Mouse (Mus musculus): ENCODE measurements around the gene Slfn1. TPM values are rescaled to one million over a fixed set of nuclear protein-coding genes. Genes with fewer than 3 reads are reported as not detected.
"Not testable (repeated sequence)": the region's sequence is repeated elsewhere in the genome, so short reads cannot be mapped to it uniquely, and the experiment has no call there.

Slfn1 gene
- total RNA-seq (2021) = not detected in 2 replicates
- long read RNA-seq = 0 reads

DNA sequence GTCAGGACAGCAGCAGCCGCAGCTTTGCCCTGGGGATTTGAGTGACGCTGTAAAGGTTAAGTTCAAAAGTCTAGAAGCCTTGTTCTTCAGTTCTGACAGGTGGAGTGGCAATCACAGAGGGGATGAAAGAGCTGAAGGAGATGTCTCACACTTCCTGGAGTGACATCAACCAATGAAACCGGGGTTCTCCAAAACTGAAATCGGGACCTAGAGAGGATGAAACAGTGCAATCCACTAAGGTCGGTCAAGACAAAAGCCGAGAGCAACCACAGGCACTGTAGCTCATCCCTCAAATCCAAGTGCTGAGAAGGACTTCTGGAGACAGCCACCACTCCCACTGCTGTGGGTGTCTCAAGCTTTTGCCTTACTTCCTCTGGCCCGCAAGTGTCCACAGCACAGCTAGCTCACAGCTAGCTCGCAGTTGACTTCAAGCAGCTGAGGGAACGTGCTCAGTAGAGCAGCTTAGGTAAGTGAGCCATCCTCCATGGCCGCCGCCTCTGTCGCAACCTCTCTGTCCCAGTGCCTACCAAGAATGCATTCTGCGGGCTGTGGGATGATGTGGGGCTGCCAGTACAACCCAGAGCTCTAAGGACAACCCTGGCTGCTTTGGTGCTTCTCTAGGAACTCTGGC is at the start of gene Slfn1:
Slfn1 (plus strand) TSS at position 253 of the 631 bp plus-strand sequence.
- DNase-seq = no peak

DNA sequence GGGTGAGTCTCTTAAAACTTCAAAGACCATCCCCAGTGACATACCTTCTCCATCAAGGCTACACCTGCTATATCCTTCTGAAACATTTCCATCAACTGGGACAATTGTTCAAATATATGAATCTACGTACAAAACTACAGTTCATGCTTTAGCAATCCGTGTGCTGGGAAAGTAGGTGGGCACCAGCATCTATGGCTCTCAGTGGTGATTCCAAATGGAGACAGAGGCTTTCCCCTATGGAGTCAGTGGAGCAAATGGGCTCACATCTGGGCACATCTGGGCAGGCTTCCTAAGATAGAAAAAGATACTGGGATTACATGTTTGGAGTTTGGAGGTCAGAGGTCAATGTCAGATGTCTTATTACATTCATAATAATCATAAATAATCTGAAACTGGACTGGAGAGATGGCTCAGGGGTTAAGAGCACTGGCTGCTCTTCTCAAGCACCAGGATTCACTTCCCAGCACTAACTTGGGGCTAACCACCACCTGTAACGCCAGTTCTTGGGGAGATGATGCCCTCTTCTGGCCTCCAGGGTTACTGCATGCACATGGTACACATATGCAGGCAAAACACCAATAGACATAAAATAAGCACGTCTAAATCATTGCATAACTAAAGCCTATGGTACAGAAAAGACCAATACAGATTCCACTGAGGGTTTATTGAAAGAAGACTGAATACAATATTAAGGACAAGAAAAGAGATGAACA is 48.5 kb upstream of the Slfn1 start:
- DNase-seq = no peak

DNA sequence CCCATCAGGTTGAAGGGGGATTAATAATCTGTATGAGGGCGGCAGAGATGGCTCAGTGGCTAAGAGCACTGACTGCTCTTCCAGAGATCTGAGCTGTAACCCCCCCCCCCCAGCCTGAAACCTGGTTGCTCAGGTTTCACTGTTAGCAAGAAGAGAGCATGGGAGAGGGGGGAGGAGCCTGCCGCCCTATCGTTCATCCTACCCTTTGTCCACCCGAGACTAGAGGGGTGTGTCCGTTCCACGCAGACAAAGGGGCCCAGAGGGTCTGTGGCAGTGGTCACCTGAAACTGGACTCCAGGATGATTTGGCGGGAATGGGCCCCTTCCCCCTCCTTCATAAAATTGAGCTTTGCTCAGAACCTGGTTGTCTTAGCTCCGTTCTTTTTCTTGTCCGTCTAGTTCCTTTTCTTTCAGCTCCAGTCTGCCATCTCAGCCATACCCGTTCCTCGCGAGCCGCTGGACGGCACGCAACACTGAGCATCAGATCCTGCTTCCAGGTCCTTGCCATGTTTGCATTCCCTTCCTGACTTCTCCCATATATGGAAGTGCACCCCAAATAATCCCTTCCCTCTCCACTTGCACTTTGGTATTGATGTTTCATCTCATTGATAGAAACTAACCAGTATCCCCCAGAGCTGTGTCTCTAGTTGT is 46.2 kb upstream of the Slfn1 start:
- no peak for DNase-seq

DNA sequence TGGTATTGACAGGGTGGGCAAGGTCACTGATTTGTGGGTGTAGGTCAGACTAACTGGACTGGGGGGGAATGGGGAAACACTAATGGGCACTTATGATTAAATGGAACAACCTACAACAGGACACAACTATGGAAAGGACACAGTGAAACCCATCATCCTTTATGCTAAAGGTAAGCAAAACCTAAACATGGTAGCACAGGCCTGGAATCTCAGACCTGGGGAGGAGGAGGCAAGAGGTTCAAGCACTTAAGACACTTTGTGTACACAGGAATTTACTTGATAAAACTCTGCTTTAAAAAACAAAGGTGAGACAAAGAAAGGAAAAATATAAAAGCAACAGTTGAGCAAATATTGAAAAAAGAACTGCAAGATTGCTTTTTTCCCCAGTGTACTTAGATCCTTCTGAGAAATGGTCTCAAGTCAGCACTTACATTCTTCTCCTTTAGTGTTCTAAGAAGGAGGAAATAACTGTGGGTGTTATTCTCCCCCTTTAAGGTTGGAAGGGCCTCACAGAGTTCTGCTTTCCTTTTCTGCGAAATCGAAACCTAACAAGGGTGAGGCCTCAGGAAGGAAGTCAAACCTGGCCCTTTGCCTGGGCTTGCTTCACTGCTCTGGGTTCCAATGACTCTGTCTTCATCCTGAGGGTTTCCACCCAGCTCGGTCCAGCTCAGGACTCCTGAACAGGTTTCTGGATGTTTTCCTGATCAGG is 38.8 kb upstream of the Slfn1 start:
- DNase-seq = peak; percentile 58

DNA sequence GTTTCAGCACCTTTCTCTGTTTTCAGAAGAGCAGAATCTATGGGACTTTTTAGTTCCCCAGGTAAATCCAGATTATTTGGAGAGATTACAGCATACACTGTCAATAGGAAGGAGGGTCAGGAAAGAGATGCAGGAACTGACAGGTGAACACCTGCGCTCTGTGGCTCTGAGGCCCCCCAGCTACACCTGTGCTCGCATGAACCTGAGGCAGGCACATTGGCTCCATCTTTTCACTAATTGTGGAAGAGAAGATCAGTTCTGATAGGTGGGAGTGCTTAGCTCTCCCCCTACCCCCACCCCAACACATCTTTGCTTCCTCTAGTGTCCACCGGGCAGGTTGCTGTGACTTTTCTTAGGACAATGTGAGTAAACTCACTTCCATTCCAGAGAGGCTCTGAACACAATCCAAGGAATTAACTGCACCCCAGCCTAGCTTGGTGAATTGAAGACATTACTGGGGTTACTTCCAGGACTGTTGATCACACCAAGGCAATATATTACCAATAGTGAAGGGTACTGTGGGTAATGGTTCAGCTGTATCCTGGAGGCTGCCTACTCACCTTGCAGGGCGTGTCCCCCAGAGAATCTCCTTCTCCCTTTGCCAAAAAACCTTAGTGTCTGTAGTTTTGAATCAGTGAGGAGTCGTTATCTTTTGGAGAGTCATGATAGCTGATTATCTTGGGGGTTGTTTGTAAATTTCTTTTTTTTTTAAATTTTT is 38.1 kb upstream of the Slfn1 start:
- no peak for DNase-seq

DNA sequence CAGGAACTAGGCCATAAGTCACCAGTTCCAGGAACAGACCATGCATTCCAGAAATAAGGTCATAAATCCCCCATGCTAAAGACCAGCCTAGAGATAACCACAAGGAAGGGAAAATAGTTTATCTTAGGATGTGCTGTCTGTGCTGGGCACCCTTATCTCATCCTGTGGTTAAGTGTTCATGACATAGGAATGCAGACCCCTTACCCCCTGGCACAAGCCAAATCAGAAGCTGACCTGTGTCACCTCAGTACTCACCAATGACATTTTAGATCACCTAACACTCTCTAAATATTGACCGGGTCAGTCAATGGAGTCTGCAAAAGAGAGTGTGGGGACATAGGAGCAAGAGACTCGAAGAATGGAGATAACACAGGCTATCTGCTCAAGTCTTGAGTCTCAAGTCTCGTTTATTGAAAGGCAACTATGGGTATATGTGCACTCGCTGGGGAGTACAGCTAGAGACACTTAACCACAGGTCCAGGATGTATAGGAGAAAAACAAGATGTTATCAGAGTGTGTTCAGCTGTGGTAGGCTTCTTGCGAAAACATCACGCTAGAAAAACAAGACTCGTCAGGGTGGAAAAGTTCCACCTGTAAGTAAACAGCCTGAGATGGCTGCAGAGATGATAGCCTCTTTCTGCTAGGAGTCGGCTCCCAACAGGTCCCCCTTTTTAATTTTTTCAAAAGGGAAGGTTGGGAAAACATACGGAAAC is 37.0 kb upstream of the Slfn1 start:
- DNase-seq = no peak

DNA sequence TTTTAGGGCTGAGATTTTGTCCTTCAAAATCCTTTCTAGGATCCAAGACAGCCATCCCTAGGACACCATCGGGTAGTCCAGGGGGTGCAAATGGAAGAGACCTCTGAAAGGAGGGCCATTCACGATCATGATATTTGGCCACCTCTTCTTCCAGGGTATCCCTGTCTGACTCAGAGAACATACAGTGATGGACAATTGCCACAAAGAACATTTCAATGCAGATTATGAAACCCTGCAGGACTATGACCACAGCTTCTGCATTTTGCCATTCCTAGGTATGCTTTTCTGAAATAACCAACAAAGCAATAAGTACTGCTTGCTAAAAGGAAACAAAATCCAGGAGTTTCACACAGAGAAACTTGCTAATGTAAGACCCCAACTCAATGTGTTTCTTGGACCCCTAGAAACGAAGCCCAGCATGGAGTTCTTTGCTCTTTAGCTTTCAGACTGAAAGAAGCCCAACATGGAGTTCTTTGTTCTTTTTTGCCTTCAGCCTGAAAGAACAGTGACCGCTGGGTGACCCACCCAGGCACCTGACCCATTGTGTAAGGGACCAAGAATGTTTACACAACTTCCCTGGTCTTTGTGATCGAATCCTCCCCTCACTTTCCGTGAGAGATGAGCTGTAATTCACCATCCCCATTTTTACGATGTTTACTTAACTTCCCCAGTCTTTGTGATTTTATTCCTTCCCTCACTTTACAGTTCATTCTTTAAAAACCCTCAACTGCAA is 33.7 kb upstream of the Slfn1 start:
- no peak for DNase-seq

DNA sequence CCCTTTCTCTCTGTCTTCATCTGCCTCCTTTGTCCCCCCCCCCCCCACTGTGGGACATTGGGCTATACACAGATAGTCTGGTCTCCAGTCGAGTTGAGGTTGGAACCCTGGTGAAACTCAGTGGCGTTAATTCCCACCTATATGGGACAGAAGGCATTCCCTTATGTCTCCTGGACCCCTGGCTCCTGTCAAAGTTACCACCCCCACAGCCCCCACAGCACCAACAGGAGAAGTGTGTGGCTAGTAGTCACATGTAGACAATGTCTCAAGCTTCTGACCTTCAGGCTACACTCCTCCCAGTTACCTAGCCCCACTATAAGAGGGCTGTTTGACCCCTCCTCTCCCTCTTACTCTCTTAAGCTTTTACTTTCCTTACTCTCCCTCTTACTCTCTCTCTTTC is 32.5 kb upstream of the Slfn1 start:
- DNase-seq = no peak

DNA sequence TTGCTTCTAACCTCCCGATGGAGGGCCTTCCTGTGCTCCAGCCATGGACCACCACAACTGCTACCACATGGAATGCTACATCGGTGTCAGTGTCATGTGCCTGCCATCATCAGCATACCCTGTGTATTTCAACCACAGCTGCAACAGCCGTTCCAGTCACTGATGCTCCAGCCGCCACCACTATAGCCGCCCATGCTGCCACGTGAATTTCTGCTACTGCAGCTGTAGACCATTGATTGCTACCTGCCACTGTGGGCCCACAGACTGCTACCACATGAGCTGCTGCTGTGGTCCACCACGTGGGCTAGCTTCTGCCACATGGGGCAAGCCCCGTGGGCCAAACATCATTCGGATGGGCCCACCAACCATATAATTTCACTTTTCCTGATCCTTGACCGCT is 31.9 kb upstream of the Slfn1 start:
- DNase-seq = no peak

DNA sequence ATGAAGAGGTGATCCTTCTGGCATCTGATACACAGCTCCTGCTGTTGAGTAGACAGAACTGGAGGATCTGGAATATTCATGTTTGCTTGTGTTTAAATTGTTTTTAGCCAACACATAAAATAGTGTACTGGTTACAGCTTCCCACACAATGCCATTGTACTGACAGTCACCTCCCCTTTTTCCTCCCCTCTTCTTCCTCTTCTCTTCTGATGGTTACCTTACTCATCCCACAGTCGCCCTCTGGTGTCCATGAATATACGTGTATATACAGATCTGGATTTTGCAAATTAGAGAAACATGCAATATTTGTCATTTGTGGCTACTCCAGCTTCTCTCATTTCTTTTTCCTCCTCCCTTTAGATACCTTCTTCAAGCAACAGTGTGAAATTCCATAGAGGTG is 1.5 kb upstream of the Slfn1 start:
- no peak for DNase-seq

DNA sequence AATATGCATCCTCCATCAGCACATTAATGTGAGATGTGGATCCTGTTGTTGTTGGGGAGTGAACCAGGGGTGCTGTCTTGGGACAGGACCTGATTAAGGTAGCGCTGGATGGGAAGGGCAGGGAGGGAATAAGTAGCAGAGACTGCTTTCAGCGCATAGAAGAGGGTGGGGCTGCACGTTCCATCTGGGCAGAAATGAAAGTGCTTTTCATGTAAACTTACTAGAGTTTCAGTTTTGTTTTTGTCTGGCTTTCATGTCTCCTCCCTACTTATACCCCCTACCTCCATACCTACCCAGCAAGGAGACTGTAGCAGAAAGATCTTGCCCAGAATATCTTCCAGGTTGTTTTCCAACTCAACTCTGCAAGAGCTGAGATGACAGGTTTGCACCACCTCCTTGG is 1.4 kb downstream of the Slfn1 start:
- DNase-seq = no peak

DNA sequence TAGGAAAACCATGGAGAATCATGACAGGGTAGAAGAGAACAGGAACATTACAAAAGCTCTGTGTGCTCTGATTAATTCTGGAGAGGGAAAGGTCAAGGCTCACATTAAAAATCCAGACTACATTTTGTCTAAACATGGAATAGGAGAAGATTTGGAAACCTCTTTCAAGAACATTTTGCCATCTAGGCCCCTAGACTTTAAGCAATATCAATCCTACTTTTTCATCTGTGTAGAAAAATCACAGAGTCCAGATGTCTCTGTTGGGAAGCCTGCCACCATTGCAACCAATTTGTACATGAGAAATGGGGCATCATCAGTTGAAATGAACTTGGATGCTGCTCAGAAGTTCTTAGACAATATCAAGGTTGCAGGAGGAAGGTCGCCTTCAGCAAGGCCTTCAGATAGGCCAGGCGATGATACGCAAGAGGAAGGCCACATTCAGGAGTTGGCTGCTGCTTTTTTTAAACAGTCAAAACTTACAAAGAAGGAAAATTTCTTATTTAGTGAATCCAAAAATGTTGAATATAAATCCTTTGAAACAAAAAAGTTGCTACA is 4.6 kb downstream of the Slfn1 start:
- peak; percentile 8 for DNase-seq

DNA sequence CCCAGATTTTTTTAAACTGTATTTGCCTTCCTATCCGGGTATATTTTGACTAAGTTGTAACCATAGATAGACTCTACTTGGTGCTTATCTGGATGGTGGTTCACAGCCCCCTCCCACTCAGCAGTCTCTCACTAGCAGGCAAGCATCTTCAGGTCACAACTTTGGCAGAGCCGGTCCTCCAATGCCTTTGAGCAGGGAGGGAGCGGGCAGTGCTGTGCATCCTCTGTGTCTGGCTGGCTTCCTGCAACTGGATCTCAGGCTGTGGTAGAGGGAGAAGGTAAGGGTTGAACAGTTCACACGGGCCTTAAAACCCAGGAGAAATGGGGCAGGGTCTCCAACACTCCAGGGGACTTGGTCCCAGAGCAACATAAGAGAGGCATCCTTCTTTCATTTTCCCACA is 6.5 kb downstream of the Slfn1 start:
- no peak for DNase-seq

DNA sequence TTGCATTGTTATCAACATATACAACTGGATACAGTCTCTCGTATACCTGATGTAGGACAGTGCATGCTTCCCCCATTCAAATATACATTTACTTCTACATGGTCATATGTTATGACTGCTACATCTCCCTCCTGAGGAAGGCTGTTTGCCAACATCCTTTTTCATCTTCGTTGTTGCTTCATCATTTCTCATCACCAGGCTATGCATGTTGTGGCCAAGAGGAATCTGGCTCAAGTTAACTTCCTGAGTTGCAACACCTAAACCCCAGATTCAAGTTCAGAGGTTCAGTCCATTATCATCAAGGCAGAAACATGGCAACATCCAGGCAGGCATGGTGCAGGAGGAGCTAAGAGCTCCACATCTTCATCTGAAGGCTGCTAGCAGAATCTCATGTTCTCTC is 8.3 kb downstream of the Slfn1 start:
- DNase-seq = no peak

DNA sequence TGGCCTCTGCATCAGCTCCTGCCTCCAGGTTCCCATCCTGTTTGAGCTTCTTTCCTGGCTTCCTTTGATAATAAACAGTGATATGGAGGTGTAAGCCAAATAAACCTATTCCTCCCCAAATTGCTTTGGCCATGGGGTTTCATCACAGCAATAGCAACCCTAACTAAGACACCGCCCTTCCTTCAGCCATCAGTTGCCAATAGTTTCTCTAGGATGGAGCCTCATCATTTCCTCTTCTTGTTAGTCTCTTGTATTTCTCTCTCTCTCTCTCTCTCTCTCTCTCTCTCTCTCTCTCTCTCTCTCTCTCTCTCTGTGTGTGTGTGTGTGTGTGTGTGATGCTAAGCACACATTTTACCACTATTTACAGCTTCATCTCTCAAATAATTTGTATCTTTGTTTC is 9.0 kb downstream of the Slfn1 start:
- not testable (repeated sequence) for DNase-seq

DNA sequence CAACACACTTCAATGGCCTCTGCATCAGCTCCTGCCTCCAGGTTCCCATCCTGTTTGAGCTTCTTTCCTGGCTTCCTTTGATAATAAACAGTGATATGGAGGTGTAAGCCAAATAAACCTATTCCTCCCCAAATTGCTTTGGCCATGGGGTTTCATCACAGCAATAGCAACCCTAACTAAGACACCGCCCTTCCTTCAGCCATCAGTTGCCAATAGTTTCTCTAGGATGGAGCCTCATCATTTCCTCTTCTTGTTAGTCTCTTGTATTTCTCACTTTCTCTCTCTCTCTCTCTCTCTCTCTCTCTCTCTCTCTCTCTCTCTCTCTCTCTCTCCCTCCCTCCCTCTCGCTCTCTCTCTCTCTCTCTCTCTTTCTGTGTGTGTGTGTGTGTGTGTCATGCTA is 20.6 kb downstream of the Slfn1 start:
- not testable (repeated sequence) for DNase-seq

DNA sequence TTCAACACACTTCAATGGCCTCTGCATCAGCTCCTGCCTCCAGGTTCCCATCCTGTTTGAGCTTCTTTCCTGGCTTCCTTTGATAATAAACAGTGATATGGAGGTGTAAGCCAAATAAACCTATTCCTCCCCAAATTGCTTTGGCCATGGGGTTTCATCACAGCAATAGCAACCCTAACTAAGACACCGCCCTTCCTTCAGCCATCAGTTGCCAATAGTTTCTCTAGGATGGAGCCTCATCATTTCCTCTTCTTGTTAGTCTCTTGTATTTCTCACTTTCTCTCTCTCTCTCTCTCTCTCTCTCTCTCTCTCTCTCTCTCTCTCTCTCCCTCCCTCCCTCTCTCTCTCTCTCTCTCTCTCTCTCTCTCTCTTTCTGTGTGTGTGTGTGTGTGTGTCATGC is 32.3 kb downstream of the Slfn1 start:
- DNase-seq = not testable (repeated sequence)
